Mouse (Mus musculus) erythroblast, embryonic 14.5 days (primary cell): ENCODE data around the gene Speg.

Experiments used
- GATA1 ChIP-seq: IDR thresholded peaks from 2 replicates; pipeline ENCODE4 v1.6.1; 2012; ENCODE audit warnings: low read length, inconsistent platforms, mixed read lengths
- TAL1 ChIP-seq: IDR thresholded peaks from 3 replicates; pipeline ENCODE4 v1.6.1; 2012; ENCODE audit warnings: low read length, inconsistent platforms, mixed read lengths

- TF ChIP-seq TAL1 = no peak
- no peak for TF ChIP-seq GATA1
These were observed 50.8 kb downstream of the Speg start for GRCm38 (mm10) chr1:75425796-75426471.
